Mouse (Mus musculus) spleen, adult 2 months (tissue): Measurements from ENCODE around the gene Itpr1.

Experiments
- CTCF ChIP-seq: fragments of 200-500 bp; IDR thresholded peaks from 2 replicates; pipeline ENCODE4 v1.5.1; 2011; ENCODE audit warnings: mild to moderate bottlenecking, inconsistent platforms; ENCODE audit not compliant: insufficient read depth, insufficient read length, insufficient replicate concordance; ENCODE audit errors: extremely low read depth
- POLR2A ChIP-seq: fragments of 200-500 bp; IDR thresholded peaks from 2 replicates; pipeline ENCODE4 v1.6.1; 2011; ENCODE audit warnings: low read depth, low read length, inconsistent platforms

- TF ChIP-seq CTCF: no peak
- no peak for TF ChIP-seq POLR2A
Observed at GRCm38 (mm10) chr6:108250416-108250815, 37.5 kb downstream of the Itpr1 start.
